Mouse (Mus musculus): Measurements from ENCODE around the gene Chchd3.

DNA sequence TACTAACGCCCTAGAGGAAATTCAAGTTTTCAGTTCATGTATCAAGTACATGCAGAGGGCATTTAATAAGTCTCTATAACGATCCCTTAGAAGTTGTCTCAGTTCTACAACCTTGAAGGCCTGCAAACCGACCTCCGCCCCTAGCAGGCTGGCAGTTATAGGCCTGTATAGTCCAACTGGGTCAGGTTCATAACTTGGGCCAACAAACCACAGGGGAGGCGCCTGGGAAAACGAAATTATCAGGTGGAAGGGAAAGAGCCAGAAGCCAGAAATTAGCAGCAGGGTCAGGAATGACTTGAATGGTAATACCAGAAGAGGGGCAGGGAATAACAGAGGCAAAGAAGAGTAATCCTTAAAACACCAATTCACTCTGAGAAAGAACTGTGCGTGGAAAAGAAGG is 784 bp downstream of the Chchd3 start:
- TF ChIP-seq CTCF (IDR thresholded peaks at IDR 0.05; ENCODE audit: control insufficient read depth, insufficient read depth, low read length) (no peak), POLR2A (IDR thresholded peaks at IDR 0.05; ENCODE audit: borderline replicate concordance, control insufficient read depth, low read depth, low read length) (no peak)
